Mouse (Mus musculus) MEL (cell line): ENCODE data around the gene Fv1.

Source experiments
- CTCF ChIP-seq, 3 experiments: IDR thresholded peaks in 2 of 3; conservative IDR thresholded peaks in 1 of 3; 2 replicates each; pipeline ENCODE4 v1.5.1; 2011 to 2012; ENCODE audit warnings: low read length in 3 of 3, low read depth in 2 of 3, mild to moderate bottlenecking in 2 of 3, improper control_type of control experiment in 1 of 3, inconsistent platforms in 1 of 3, mixed read lengths in 1 of 3, moderate library complexity in 1 of 3; ENCODE audit not compliant: control insufficient read depth in 1 of 3, insufficient read depth in 1 of 3, poor library complexity in 1 of 3, severe bottlenecking in 1 of 3
- EP300 ChIP-seq, 2 experiments: IDR thresholded peaks; 2 replicates each; pipeline ENCODE4 v1.6.1; 2011; ENCODE audit warnings: improper control_type of control experiment in 2 of 2, low read length in 2 of 2, low read depth in 1 of 2, mild to moderate bottlenecking in 1 of 2
- MEF2A ChIP-seq: IDR thresholded peaks from 2 replicates; pipeline ENCODE4 v1.6.1; 2014; ENCODE audit warnings: low read depth, mild to moderate bottlenecking, inconsistent platforms, low read length, improper control_type of control experiment; ENCODE audit not compliant: poor library complexity, insufficient replicate concordance, severe bottlenecking; ENCODE audit errors: extremely low read depth
- TCF12 ChIP-seq: IDR thresholded peaks from 2 replicates; pipeline ENCODE4 v1.6.1; 2014; ENCODE audit warnings: low read depth, mild to moderate bottlenecking, inconsistent platforms, low read length, improper control_type of control experiment, moderate library complexity
- ZC3H11A ChIP-seq: IDR thresholded peaks from 2 replicates; pipeline ENCODE4 v1.6.1; 2012; ENCODE audit warnings: low read depth, mild to moderate bottlenecking, inconsistent platforms, low read length, improper control_type of control experiment

GRCm38 (mm10) chr4:147850776-147851175, 18.0 kb upstream of the Fv1 start:
- TF ChIP-seq MEF2A (no peak), CTCF (IDR thresholded peaks at IDR 0.05 in 2 of 3, conservative IDR thresholded peaks at IDR 0.05 in 1 of 3; ENCODE audit: control insufficient read depth in 1 of 3, insufficient read depth in 1 of 3, low read depth in 2 of 3, low read length in 3 of 3, poor library complexity in 1 of 3, severe bottlenecking in 1 of 3) (no peak), EP300 (IDR thresholded peaks at IDR 0.05; ENCODE audit: low read depth in 1 of 2, low read length in 2 of 2) (no peak), TCF12 (no peak), ZC3H11A (no peak)
